Mouse (Mus musculus) gastrocnemius, adult 8-10 months (tissue): ENCODE results near the gene Tm4sf19. TPM values are rescaled to one million over a fixed set of nuclear protein-coding genes. Genes with fewer than 3 reads are reported as not detected.
A peak's percentile ranks its signal among the peaks of the same experiment; 100 is the strongest.
"Not testable (repeated sequence)": the region's sequence is repeated elsewhere in the genome, so short reads cannot be mapped to it uniquely, and the experiment has no call there.

Source experiments
- DNase-seq, 2 experiments: peaks; one replicate each; pipeline ENCODE4 v3.0.0; 2022; ENCODE audit warnings: low spot score in 2 of 2
- total RNA-seq, 4 experiments: library from RNA; stranded (reverse); gene quantifications; 2 replicates each; pipeline ENCODE4 v1.2.4; 2022

Gene Tm4sf19
- total RNA-seq, 4 experiments from 2014 or later, result not detected

GRCm38 (mm10) chr16:32430474-32431046, 30.3 kb downstream of the Tm4sf19 start, which contains the start of gene Pcyt1a:
Gene Pcyt1a (plus strand): TSS chr16:32430921.
- DNase-seq, result peak; percentile 84 to 87

- no peak for DNase-seq
Measured at GRCm38 (mm10) chr16:32431047-32431591, 30.8 kb downstream of the Tm4sf19 start.

GRCm38 (mm10) chr16:32431926-32432325, 31.6 kb downstream of the Tm4sf19 start:
- no peak for DNase-seq

- DNase-seq, result no peak
Measured at GRCm38 (mm10) chr16:32433138-32433537, 32.8 kb downstream of the Tm4sf19 start.

- peak in 1 of 2 experiments; percentile 38 for DNase-seq
Measured at GRCm38 (mm10) chr16:32434066-32434465, 33.8 kb downstream of the Tm4sf19 start.

GRCm38 (mm10) chr16:32434691-32435090, 34.4 kb downstream of the Tm4sf19 start:
- no peak for DNase-seq

- DNase-seq, result no peak
Measured at GRCm38 (mm10) chr16:32436657-32437056, 36.4 kb downstream of the Tm4sf19 start.

GRCm38 (mm10) chr16:32437266-32437665, 37.0 kb downstream of the Tm4sf19 start:
- peak in 1 of 2 experiments; percentile 24 for DNase-seq

GRCm38 (mm10) chr16:32441432-32441831, 41.1 kb downstream of the Tm4sf19 start:
- no peak for DNase-seq

- DNase-seq, result not testable (repeated sequence)
Measured at GRCm38 (mm10) chr16:32444615-32445014, 44.3 kb downstream of the Tm4sf19 start.

GRCm38 (mm10) chr16:32445558-32445957, 45.3 kb downstream of the Tm4sf19 start:
- DNase-seq, result no peak

GRCm38 (mm10) chr16:32446563-32447138, 46.3 kb downstream of the Tm4sf19 start:
- no peak for DNase-seq

GRCm38 (mm10) chr16:32449665-32450064, 49.4 kb downstream of the Tm4sf19 start:
- DNase-seq, result no peak

GRCm38 (mm10) chr16:32450133-32450532, 49.8 kb downstream of the Tm4sf19 start:
- no peak for DNase-seq

- DNase-seq, result no peak
Measured at GRCm38 (mm10) chr16:32453102-32453501, 52.8 kb downstream of the Tm4sf19 start.

GRCm38 (mm10) chr16:32454646-32455045, 54.3 kb downstream of the Tm4sf19 start:
- DNase-seq, result no peak

- no peak for DNase-seq
Measured at GRCm38 (mm10) chr16:32456086-32456485, 55.8 kb downstream of the Tm4sf19 start.

- DNase-seq, result no peak
Measured at GRCm38 (mm10) chr16:32456761-32457160, 56.5 kb downstream of the Tm4sf19 start.

Other genes with a start within 250 kb of the Tm4sf19 start
- 1 to 10 TPM in 2 of 4 experiments, under 1 TPM in 2; 0.56 to 1.7 (median 1.2) TPM for gene Nrros, start 234.9 kb upstream of the Tm4sf19 start, total RNA-seq
- gene Bex6, start 220.7 kb upstream of the Tm4sf19 start, total RNA-seq, result not detected
- 10 to 100 TPM; 15.9 to 20.6 (median 16.7) TPM for gene Fbxo45, start 153.3 kb upstream of the Tm4sf19 start, total RNA-seq
- 1 to 10 TPM; 5.5 to 8.0 (median 6.5) TPM for gene Wdr53, start 153.3 kb upstream of the Tm4sf19 start, total RNA-seq
- gene Smco1, start 129.0 kb upstream of the Tm4sf19 start, total RNA-seq, result 10 to 100 TPM; 55.5 to 79.7 (median 66.0) TPM
- 10 to 100 TPM in 2 of 4 experiments, 1 to 10 TPM in 2; 8.5 to 11.7 (median 10.2) TPM for gene Rnf168, start 123.0 kb upstream of the Tm4sf19 start, total RNA-seq
- 10 to 100 TPM; 10.9 to 15.5 (median 13.3) TPM for gene Ubxn7, start 68.2 kb upstream of the Tm4sf19 start, total RNA-seq
- 1 to 10 TPM; 4.9 to 7.8 (median 6.4) TPM for gene Tctex1d2, start 19.2 kb downstream of the Tm4sf19 start, total RNA-seq
- gene Pcyt1a, start 30.4 kb downstream of the Tm4sf19 start, total RNA-seq, result 100 to 1,000 TPM; 124 to 143 (median 130) TPM
- not detected for gene Slc51a, start 87.4 kb downstream of the Tm4sf19 start, total RNA-seq
- gene Zdhhc19, start 95.8 kb downstream of the Tm4sf19 start, total RNA-seq, result not detected
- 10 to 100 TPM; 46.2 to 82.1 (median 70.2) TPM for gene Tfrc, start 208.4 kb downstream of the Tm4sf19 start, total RNA-seq
- 10 to 100 TPM; 43.7 to 58.1 (median 46.2) TPM for gene Tnk2, start 243.4 kb downstream of the Tm4sf19 start, total RNA-seq